Mouse (Mus musculus) MEL-GATA-1-ER (cell line): ENCODE results near the gene Ank3.

ENCODE experiments used
- DNase-seq: peaks from one replicate; pipeline ENCODE4 v3.0.0-alpha.2; 2012; ENCODE audit warnings: low read depth; ENCODE audit errors: extremely low read depth

The Ank3 gene

DNA sequence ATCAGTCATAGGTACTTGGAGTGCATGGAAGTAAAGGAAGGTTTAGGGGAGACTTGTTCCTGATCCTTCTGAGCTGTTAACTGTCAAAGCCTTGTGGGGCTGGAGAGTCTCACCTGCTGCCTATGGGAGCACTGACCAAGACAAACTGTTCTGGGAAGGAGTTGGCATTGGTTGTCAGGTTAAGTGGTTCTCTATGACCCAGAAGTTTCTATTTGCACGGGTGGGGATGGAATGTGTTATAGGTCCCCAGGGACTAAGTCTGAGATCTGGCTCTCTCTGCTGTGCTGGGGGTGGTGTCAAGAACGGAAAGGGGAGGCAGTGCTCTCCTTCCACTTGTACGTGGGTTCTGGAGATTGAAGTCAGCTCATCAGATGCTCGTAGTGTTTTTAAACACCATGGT lies 6.9 kb downstream of the Ank3 start:
- DNase-seq = no peak

DNA sequence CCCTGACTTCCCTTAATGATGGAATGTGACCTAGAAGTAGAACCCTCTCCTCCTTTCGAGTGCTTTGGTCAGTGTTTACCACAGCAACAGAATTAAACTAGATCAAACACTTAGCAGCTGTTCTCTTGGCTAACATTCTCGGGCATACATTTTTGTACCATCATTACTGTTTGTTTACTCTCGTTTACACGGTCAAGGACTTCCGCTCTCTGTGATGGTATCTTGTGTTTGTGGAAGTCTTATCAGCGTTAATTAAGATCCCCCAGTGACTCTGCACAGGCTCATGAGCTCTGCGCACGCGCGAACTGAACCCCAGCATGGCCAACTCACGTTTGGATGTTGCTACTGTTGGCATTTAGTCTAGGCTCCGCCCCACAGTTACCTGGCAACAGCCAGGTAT lies 16.3 kb downstream of the Ank3 start:
- DNase-seq = no peak

DNA sequence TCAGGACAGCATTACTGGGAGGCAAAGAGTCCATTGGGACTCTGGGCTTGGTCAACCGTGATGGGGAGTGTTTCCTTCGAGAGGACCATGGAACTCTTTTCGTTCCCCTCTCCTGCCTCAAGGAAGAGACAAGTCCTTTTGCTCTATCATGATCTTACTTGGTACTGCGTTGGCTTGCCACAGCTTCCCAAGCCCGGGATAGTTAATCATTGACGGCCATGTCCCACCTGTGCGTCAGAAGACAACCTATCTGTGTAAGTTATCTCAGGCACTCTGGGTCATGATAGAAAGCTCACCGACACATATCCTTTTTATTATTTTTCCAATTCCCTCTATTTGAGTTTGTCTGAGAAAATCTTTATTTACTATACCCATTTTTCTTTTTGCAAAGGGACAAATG lies 20.1 kb downstream of the Ank3 start:
- no peak for DNase-seq

DNA sequence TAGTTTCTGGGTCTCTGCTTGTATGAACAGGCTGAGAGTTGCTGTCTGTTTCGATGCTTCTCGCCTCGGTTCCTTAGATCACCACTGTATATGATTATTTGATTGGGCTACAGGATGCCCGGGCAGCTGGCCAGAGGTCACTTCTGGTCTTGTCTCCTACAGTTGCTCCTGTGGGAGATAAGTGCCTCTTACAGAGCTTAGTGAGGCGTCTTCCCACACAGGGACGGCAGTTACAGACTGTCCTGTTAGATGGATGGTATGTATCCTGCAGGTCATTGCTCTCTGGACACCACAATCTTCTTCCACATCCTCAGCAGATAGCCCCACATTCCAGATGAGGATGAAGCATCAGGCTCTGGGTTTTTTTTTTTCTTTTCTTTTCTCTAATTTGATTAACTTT lies 21.7 kb downstream of the Ank3 start:
- no peak for DNase-seq

DNA sequence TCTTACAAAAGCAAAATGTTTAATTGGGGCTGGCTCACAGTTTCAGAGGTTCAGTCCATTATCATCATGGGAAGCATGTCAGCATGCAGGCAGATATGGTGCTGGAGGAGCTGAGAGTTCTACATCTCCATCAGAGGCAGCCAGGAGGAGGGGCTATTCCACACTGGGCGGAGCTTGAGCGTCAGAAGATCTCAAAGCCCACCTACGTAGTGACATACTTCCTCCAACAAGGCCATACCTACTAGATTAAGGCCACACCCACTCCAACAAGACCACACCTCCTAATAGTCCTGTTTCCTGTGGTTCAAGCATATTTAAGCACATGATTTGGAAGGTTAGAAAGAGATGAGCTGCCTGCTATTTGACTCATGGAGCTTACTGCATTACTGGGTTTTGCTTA lies 25.5 kb downstream of the Ank3 start:
- DNase-seq = no peak

DNA sequence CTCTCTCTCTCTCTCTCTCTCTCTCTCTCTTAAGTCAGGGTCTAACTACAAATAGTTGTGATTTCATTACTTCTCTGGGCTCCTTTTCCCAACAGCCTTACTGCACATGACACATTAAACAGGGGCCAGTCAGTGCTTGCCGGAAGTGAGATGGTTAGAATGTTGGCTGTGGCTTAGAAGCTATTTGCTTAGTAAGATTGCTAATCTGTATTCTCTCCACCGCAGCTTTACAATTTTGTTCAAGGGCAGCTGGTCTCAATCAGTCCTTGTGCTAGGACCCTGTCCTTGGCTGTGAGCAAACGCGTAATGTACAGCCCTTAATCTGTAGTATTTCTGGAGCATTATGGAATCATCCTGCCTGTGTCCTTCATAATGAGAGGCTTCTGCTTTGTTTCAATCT lies 31.6 kb downstream of the Ank3 start:
- no peak for DNase-seq

DNA sequence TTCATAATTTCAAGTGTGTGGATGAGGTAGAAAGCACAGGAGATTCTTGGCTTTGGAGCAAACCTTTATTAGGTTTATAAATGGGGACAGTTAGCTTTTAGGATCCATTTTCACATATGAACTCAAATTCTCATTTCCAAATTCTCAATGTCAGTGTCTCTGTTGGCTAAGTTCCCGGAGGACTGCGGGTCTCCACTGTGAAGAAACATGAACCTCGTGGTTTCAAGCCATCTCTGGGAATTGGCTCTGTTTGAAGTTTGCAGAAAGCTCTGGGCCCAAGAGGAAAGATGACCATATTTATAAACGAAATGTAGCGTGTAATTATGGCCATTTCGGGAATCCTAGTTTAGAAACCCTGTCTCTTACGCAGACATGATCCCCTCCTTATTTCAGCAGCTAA lies 32.5 kb downstream of the Ank3 start:
- no peak for DNase-seq

DNA sequence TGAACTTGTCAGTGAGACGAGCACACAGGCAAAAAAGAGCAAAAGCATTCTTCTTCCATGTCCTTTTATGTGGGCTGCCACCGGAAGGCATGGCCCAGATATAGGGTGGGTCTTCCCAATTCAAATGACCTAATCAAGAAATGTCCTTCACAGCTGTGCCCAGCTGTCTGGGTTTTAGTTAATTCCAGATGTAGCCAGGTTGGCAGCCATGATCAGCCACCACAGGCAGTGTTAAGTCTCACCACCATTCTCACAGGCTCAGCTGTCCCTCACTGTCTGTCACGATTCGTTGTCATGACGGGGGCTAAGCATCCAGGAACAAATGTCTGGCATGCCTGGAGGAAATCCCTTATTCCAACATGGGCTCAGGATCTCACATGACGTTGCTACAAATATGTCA lies 36.6 kb downstream of the Ank3 start:
- no peak for DNase-seq

DNA sequence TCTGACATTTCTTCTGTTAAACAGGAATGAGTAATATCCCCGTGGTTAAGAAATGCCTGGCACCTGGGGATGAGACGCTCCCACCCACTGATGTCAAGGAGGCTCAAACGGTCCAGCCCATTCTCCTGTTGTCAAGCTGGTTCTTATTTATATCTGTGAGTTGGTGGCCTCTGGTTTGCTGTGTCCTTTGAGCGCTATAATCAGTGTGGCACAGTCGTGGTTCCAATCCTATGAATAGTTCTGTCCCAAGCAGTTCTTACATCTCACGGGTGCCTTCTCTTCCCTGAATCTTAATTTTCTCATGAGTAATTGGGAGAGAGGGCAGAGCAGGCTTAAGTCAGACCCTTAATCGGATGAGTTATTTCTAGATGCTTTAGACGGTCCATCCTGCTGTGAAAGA lies 40.9 kb downstream of the Ank3 start:
- DNase-seq = no peak

DNA sequence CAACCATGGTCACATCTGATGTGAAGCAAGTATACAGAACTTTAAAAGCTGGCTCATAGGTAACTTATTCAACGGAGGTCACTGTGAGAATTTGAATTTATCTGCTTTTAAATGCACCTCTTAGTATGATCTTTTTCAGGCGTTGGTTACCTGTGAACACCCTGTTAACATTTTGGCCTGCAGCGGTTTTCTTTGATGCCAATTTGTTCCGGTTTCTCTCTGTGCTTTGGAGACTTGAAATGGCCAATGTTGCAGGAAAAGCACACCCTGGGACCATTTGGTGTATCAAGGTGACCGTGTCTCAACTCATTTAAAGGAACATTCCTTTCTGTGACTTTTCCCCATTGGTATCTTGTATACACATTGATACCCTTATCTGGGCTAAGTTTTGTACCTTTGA lies 46.0 kb downstream of the Ank3 start:
- DNase-seq = no peak

DNA sequence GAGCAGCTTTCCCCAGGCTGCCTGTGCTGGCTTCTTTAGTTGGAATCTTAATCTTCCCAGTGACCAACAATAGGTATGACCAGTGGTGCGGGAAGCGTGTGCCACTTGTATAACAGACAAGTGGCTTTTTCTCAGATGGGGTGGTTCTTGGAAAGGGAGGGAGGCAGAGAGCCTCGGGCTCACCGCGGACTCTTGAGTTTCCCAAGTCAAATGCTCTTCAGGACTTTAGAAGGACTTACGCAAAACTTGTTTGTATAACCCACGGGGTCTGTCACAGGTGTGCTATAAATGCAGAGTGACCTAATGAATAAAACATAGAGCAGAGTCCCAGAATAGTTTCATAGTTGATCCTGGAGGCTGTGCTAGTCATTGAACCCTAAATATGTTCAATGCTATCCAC lies 47.4 kb downstream of the Ank3 start:
- no peak for DNase-seq

DNA sequence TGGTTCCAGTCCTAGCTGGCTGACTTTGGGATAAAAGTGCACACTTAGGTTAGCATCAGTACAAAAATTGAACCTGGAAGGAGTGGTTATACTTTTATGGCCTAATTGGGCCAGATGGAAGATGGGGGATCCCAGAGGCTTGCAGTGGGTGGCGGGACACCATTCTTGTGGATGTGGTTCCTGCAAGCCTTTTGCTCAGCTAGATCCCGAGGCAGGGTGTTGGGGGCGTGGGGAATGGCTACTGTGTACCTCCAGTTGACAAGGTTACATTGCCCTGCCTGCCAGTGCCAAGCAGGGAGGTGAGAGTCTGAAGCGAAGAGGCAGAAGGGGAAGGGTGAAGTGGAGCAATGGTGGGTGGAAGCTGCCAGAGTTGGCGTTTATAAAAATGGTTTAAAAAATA lies 48.0 kb downstream of the Ank3 start:
- no peak for DNase-seq

DNA sequence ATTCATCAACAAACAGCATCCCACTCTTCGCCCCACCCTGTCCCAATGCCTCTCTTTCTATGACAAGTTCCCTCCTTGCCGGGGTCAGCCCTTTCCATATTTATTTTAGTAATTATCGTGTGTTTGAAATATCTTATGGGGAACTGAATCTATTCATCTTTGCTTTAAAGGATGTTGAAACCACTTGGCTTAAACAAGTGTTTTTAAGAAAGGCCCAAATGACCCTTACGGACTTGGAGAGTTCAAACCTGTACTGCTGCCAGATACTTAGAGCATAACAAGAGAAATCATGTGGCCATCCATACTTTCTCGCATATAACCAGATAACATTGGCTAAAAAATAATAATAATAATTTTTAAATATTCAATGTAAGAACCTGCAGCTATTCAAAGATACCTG lies 48.7 kb downstream of the Ank3 start:
- no peak for DNase-seq

DNA sequence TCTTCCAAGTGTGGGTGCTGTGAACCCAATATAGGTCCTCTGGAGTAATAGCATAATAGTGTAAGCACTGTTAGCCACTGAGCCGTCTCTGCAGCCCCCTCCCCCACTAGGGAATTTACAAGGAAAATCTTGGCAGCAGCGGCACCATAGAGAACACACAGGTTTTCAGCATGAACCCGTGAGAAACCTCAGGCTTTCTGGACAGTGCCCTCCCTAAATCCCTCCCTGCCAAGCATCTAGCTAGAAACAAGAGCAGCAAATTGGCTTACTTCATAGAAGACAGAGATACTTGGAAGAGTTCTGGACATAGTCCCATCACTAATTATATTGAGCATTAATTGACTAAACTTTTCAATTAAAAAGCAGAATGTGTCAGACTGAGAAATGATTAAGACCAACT lies 49.6 kb downstream of the Ank3 start:
- no peak for DNase-seq

DNA sequence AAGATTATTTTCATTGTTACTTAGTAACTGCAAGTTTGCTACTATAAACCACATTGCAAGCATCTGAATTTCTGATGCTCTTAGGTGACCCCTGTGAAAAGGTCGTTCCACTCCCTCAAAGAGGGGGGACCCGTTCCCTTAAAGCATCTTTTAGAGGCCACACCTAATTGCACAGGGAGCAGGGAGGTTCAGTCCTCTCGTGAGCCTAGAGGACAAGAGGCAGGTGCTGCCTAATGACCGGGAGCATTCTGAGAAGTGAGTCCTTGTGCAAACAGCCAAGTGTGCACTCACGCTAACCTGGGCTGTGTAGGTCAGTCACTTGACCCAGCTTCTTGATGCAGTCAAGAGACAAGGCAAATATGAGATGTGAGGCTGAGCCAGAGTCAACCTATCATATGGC lies 52.4 kb downstream of the Ank3 start:
- DNase-seq = no peak

DNA sequence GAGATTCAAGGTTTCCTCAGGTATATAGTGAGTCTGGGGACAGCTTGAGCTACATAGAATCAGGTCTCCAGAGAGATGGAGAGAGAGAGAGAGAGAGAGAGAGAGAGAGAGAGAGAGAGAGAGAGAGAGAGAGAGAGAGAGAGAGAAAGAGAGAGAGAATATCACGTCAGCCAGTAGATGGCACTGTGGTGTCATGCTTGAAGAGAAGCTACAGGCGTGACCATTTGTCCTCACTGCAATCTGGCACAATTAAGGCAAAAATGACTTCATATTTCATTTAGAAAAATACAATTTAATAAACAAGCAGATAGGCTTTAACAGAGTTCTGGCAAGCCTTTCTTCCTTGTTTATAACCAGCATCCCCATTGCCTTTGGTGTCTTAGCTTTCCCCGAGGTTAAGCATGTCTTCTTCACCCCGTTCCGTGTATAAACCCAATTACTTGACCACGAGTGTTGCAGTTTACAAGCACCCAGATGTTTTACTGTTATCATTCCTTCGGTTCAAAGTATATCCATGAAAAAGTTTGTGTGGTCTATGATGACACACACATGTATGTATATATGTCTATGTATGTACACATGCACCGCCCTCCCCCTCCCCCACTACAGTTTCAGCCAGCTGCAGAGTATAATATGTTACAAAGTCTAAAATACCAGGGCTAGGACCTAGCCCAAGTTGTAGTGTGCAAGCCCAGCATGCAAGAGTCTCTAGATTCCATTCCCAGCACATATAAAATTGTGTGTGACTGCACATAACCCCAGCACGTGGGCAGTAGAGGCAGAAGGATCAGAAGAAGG lies 53.8 kb downstream of the Ank3 start:
- no peak for DNase-seq

DNA sequence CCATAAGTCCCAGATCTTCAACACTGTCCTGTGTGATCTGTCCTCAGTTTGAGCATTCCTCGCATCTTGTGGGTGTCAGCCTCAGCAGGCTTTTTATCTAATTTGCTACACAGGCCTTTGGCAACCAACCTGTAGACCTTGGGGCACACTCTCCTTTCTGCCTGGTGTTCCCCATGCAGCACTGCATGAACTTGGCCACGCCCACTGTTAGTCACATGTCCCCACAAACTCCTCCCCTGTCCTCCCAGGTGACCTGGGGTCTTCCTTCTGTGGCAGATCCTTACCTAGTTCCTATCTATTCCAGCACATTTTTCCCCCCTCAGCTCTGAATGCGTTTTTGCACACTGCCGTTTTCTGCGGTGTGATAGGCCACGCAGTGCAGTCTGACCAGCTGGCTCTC lies 55.0 kb downstream of the Ank3 start:
- no peak for DNase-seq

DNA sequence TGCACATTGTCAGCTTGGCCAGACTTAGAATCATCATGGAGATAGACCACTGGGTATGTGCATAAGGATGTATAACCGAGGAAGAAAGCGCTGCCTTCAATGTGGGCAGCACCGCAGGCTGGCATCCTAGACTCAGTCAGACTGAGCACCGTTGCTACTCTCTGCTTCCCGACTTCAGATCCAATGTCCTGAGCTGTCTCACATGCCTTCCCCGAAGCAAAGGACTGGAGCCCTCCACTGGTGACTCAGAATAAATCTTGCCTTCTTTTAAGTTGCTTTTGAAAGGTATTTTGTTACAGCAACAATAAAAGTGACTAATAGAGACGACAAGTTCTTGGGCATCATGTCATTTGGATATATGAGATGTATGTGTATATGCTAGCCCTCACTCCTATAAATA lies 55.9 kb downstream of the Ank3 start:
- no peak for DNase-seq

DNA sequence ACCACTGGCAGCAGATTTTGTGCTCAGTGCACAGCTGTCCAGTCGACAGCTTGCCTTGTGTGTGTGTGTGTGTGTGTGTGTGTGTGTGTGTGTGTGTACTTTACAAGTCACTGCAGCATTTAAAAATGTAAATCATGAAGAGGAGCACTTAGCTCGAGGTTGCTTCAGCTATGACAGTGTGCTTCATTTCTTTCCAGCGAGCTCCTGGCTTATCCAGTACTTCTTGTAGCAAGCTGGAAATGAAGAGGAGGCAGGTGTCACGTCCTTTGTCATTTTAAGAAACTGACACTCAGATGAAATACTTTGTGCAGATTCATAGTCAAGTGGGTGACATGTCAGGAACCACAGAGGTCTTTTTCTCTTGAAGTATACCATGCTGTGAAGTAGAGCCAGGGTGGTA lies 66.3 kb downstream of the Ank3 start:
- no peak for DNase-seq

DNA sequence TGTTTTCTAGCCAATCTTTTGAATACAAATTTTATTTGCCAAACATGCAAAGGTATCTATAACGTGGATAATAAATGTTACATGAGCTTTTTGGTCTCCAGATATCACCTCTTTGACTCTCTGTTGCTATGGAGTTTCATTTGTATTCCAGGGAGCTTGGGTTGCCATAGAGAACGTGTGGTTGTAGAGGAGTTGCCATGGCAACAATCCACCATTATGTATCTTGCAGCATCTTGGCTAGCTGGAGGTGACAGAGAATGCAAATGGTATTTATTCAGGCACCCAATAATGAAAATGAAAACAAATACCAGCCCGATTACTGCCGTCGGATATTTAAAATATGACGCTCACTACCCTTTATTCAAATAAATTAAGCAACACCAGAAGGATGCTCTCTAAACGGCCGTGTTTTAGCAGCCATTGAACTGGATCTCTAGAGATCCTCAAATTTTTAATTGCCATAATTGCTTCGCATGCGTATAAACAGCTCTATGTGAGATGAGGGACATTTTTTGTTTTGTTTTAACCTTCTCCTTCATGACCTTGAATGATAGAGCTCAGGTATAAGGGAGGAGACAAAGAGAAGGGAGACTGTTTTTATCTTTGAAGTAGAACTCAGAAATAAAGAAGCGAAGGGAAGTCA lies 67.1 kb downstream of the Ank3 start:
- no peak for DNase-seq

DNA sequence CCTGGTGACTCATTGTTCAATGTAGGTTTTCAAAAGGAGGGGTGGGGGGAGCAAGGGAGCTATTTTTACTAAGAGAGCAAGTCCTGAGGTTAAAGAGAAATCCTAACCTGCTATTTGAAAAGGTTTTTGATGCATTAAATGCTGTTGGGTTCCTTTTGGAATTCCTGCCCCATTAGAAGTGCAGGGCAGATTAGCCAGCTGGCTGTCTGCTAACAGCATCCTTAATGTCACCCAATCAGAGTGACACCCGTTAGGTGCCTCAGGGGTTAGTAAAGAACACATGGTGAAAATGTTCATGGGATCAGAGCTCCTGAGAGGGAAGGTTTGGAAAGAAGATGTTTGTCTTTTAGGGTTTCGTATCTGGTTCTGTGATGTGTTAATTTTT lies 67.6 kb downstream of the Ank3 start:
- DNase-seq = no peak

DNA sequence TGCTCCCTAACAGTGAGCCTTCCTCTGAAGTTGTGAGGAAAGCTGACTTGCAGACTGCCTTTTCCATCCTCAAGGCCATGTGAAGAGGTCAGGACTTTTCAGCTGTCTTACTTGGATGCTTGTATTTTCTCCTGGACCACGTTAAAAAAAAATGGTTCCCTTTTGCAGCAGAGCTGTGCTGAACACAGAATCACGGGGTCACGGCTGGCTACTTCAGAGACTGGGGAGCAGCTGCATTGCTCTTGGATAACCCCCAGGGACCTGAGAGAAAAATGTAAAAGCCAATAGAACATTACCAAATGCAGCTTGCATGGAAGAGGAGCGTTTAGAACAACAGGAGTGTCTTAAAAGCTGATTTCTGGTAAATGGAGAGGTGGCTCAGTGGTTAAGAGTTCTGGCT lies 68.0 kb downstream of the Ank3 start:
- DNase-seq = no peak

DNA sequence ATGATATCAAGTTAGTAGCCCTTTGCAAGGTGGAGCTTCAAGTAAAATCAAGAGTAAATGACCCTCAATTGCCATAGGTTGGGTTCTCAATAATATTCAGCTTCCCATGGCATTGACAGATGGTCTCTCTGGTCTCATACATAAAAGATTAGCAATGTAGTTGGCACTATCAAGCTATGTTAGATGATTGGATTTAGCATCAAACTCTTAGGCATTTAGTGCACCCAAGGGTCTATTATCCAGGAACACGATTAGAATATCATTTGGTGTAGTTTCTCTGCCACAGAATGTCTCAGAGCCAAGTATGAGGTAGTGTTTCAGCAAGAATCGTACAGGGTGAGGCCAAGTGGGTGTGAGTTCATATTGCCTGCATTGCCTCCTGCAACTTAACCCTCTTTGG lies 68.6 kb downstream of the Ank3 start:
- DNase-seq = no peak
